Mouse (Mus musculus): ENCODE data around the gene Gm21750. TPM values are rescaled to one million over a fixed set of nuclear protein-coding genes. Genes with fewer than 3 reads are reported as not detected.
"Not testable (repeated sequence)": the region's sequence is repeated elsewhere in the genome, so short reads cannot be mapped to it uniquely, and the experiment has no call there.

Gene Gm21750
- polyA plus RNA-seq (2016; fragmentation: Nextera tagmentation; extraction: Ambion mirVana), result not detected in 2 replicates

GRCm38 (mm10) chr14:73660925-73661324 lies at the start of gene Gm21750:
TSS of gene Gm21750 (plus strand) at chr14:73661225.
- H3K27me3 ChIP-seq (ENCODE audit: poor library complexity, severe bottlenecking); H3K4me3 ChIP-seq; H3K27ac ChIP-seq; DNase-seq (ENCODE audit: extremely low spot score, low spot score); H3K9me3 ChIP-seq; H3K36me3 ChIP-seq (replicated peaks); H3K4me1 ChIP-seq: not testable (repeated sequence)
- WGBS, result 81% methylated on average over 3 of the region's 3 CpGs

GRCm38 (mm10) chr14:73614961-73615360 lies 46.1 kb upstream of the Gm21750 start:
- not testable (repeated sequence) for DNase-seq (ENCODE audit: extremely low spot score, low spot score); H3K36me3 ChIP-seq (replicated peaks); H3K4me3 ChIP-seq; H3K27ac ChIP-seq; H3K27me3 ChIP-seq (ENCODE audit: poor library complexity, severe bottlenecking); H3K4me1 ChIP-seq
- peaks cover 10% of the 10 kb centered on the region; the same call in 1 of the 2 replicates for H3K9me3 ChIP-seq
- 72% methylated on average over 1 of the region's 1 CpGs for WGBS

GRCm38 (mm10) chr14:73620880-73621279 lies 40.1 kb upstream of the Gm21750 start:
- Histone ChIP-seq H3K4me3 (no peak overlapping the region), H3K9me3 (peaks cover 11% of the 10 kb centered on the region; the same call in 1 of the 2 replicates), H3K27me3 (ENCODE audit: poor library complexity, severe bottlenecking) (no peaks in the 10 kb centered on the region), H3K27ac (no peak overlapping the region), H3K36me3 (replicated peaks) (no peaks in the 10 kb centered on the region), H3K4me1 (no peaks in the 10 kb centered on the region)
- 86% methylated on average over 3 of the region's 3 CpGs for WGBS
- no peak for DNase-seq (ENCODE audit: extremely low spot score, low spot score)

- no peak for DNase-seq (ENCODE audit: extremely low spot score, low spot score)
- WGBS, result 83% methylated on average over 1 of the region's 1 CpGs
- no peak overlapping the region for H3K4me3 ChIP-seq
- no peaks in the 10 kb centered on the region for H3K4me1 ChIP-seq
- no peak overlapping the region for H3K27ac ChIP-seq
- no peaks in the 10 kb centered on the region for H3K36me3 ChIP-seq (replicated peaks)
- no peaks in the 10 kb centered on the region for H3K27me3 ChIP-seq (ENCODE audit: poor library complexity, severe bottlenecking)
- H3K9me3 ChIP-seq, result peaks cover 10% of the 10 kb centered on the region; the same call in 1 of the 2 replicates
These were observed 38.0 kb upstream of the Gm21750 start for GRCm38 (mm10) chr14:73622988-73623387.

- no peaks in the 10 kb centered on the region for H3K4me1 ChIP-seq
- no peak overlapping the region for H3K4me3 ChIP-seq
- DNase-seq (ENCODE audit: extremely low spot score, low spot score), result no peak
- no peaks in the 10 kb centered on the region for H3K36me3 ChIP-seq (replicated peaks)
- no peaks in the 10 kb centered on the region for H3K9me3 ChIP-seq
- 78% methylated on average over 3 of the region's 3 CpGs for WGBS
- H3K27me3 ChIP-seq (ENCODE audit: poor library complexity, severe bottlenecking), result no peaks in the 10 kb centered on the region
- H3K27ac ChIP-seq, result no peak overlapping the region
These were observed 35.6 kb upstream of the Gm21750 start for GRCm38 (mm10) chr14:73625469-73625868.

- H3K36me3 ChIP-seq (replicated peaks), result no peaks in the 10 kb centered on the region
- H3K27ac ChIP-seq, result no peak overlapping the region
- no peak for DNase-seq (ENCODE audit: extremely low spot score, low spot score)
- H3K4me3 ChIP-seq, result no peak overlapping the region
- H3K27me3 ChIP-seq (ENCODE audit: poor library complexity, severe bottlenecking), result no peaks in the 10 kb centered on the region
- no peaks in the 10 kb centered on the region for H3K9me3 ChIP-seq
- H3K4me1 ChIP-seq, result no peaks in the 10 kb centered on the region
- 94% methylated on average over 4 of the region's 4 CpGs for WGBS
These were observed 29.5 kb upstream of the Gm21750 start for GRCm38 (mm10) chr14:73631511-73631910.

GRCm38 (mm10) chr14:73632648-73633263 lies 28.3 kb upstream of the Gm21750 start:
- Histone ChIP-seq H3K4me3 (no peak overlapping the region), H3K9me3 (no peaks in the 10 kb centered on the region), H3K4me1 (no peaks in the 10 kb centered on the region), H3K27ac (no peak overlapping the region), H3K36me3 (replicated peaks) (no peaks in the 10 kb centered on the region), H3K27me3 (ENCODE audit: poor library complexity, severe bottlenecking) (no peaks in the 10 kb centered on the region)
- 80% methylated on average over 9 of the region's 9 CpGs for whole genome bisulfite sequencing
- DNase-seq (ENCODE audit: extremely low spot score, low spot score), result no peak

GRCm38 (mm10) chr14:73634356-73634755 lies 26.7 kb upstream of the Gm21750 start:
- H3K4me1 ChIP-seq, result no peaks in the 10 kb centered on the region
- no peak overlapping the region for H3K27ac ChIP-seq
- H3K36me3 ChIP-seq (replicated peaks), result no peaks in the 10 kb centered on the region
- 91% methylated on average over 3 of the region's 3 CpGs for WGBS
- no peaks in the 10 kb centered on the region for H3K9me3 ChIP-seq
- DNase-seq (ENCODE audit: extremely low spot score, low spot score), result no peak
- no peaks in the 10 kb centered on the region for H3K27me3 ChIP-seq (ENCODE audit: poor library complexity, severe bottlenecking)
- H3K4me3 ChIP-seq, result no peak overlapping the region

- Histone ChIP-seq H3K4me3 (no peak overlapping the region), H3K4me1 (no peaks in the 10 kb centered on the region), H3K27ac (no peak overlapping the region), H3K27me3 (ENCODE audit: poor library complexity, severe bottlenecking) (no peaks in the 10 kb centered on the region), H3K36me3 (replicated peaks) (no peaks in the 10 kb centered on the region), H3K9me3 (no peaks in the 10 kb centered on the region)
- DNase-seq (ENCODE audit: extremely low spot score, low spot score), result no peak
These were observed 23.6 kb upstream of the Gm21750 start for GRCm38 (mm10) chr14:73637460-73637859.

GRCm38 (mm10) chr14:73650179-73650578 lies 10.8 kb upstream of the Gm21750 start:
- WGBS, result 91% methylated on average over 4 of the region's 4 CpGs
- DNase-seq (ENCODE audit: extremely low spot score, low spot score), result no peak

GRCm38 (mm10) chr14:73670091-73670490 lies 9.1 kb downstream of the Gm21750 start:
- Histone ChIP-seq H3K27me3 (ENCODE audit: poor library complexity, severe bottlenecking) (no peaks in the 10 kb centered on the region), H3K27ac (no peak overlapping the region), H3K4me1 (no peaks in the 10 kb centered on the region), H3K9me3 (no peaks in the 10 kb centered on the region), H3K4me3 (no peak overlapping the region), H3K36me3 (replicated peaks) (no peaks in the 10 kb centered on the region)
- 89% methylated on average over 2 of the region's 2 CpGs for WGBS
- no peak for DNase-seq (ENCODE audit: extremely low spot score, low spot score)

More at GRCm38 (mm10) chr14:73650179-73650578, 10.8 kb upstream of the Gm21750 start:
- Histone ChIP-seq H3K27ac (no peak overlapping the region), H3K27me3 (ENCODE audit: poor library complexity, severe bottlenecking) (no peaks in the 10 kb centered on the region), H3K9me3 (no peaks in the 10 kb centered on the region), H3K4me3 (no peak overlapping the region), H3K4me1 (no peaks in the 10 kb centered on the region), H3K36me3 (replicated peaks) (no peaks in the 10 kb centered on the region)

GRCm38 (mm10) chr14:73687726-73688125 lies 26.7 kb downstream of the Gm21750 start:
- Histone ChIP-seq H3K27me3 (ENCODE audit: poor library complexity, severe bottlenecking) (no peaks in the 10 kb centered on the region), H3K36me3 (replicated peaks) (no peaks in the 10 kb centered on the region), H3K4me1 (no peaks in the 10 kb centered on the region), H3K4me3 (no peak overlapping the region), H3K9me3 (peaks cover 7% of the 10 kb centered on the region; the same call in 1 of the 2 replicates), H3K27ac (no peak overlapping the region)
- WGBS, result 85% methylated on average over 4 of the region's 4 CpGs
- no peak for DNase-seq (ENCODE audit: extremely low spot score, low spot score)

GRCm38 (mm10) chr14:73688427-73688826 lies 27.4 kb downstream of the Gm21750 start:
- no peaks in the 10 kb centered on the region for H3K36me3 ChIP-seq (replicated peaks)
- H3K27ac ChIP-seq, result no peak overlapping the region
- no peaks in the 10 kb centered on the region for H3K27me3 ChIP-seq (ENCODE audit: poor library complexity, severe bottlenecking)
- WGBS, result 82% methylated on average over 2 of the region's 2 CpGs
- no peaks in the 10 kb centered on the region for H3K4me1 ChIP-seq
- DNase-seq (ENCODE audit: extremely low spot score, low spot score), result no peak
- H3K9me3 ChIP-seq, result peaks cover 7% of the 10 kb centered on the region; the same call in 1 of the 2 replicates
- no peak overlapping the region for H3K4me3 ChIP-seq

GRCm38 (mm10) chr14:73700256-73700655 lies 39.2 kb downstream of the Gm21750 start:
- Histone ChIP-seq H3K27ac (no peak overlapping the region), H3K4me1 (no peaks in the 10 kb centered on the region), H3K27me3 (ENCODE audit: poor library complexity, severe bottlenecking) (no peaks in the 10 kb centered on the region), H3K9me3 (no peaks in the 10 kb centered on the region), H3K4me3 (no peak overlapping the region), H3K36me3 (replicated peaks) (no peaks in the 10 kb centered on the region)
- DNase-seq (ENCODE audit: extremely low spot score, low spot score), result no peak
- 87% methylated on average over 1 of the region's 1 CpGs for WGBS

Measured in forebrain, embryonic 10.5 days (tissue).